14 mouse cellular contexts compared by ENCODE assay signal in genomic region chr1:118460716-118461115, GRCm38 (mm10).
"Had no signal": no experiment of that assay in that cellular context is flagged by ENCODE, and none has a peak within 500 bp of the region (broad histone marks: within the 10 kb centered on the region; RNA-seq: fewer than 3 reads in every experiment).

No protein-coding gene starts in this region.

- DNase-seq: gastrocnemius, adult 2 months; gastrocnemius, postnatal 10 days; gastrocnemius, postnatal 25 days; heart, adult 2 months; heart, postnatal 14 days; heart, postnatal 4 days; kidney, adult 18-20 months; kidney, adult 8-10 months; kidney, postnatal 10 days; kidney, postnatal 25 days; kidney, postnatal 4 days; liver; liver, embryonic 13.5 days; liver, postnatal 0 days had no signal
